Mouse (Mus musculus) limb, embryonic 12.5 days (tissue): ENCODE data around the gene Bdkrb1. TPM values are rescaled to one million over a fixed set of nuclear protein-coding genes. Genes with fewer than 3 reads are reported as not detected.

ENCODE experiments used
- ATAC-seq: fragments of 200-750 bp; cut with Nextera tagmentation; 2 replicates; pipeline ENCODE4 v1.8.0; 2017; ENCODE audit warnings: low read depth, moderate TSS enrichment; ENCODE audit not compliant: insufficient number of reproducible peaks, insufficient read depth, low FRiP score, low TSS enrichment
- H3K27ac ChIP-seq: fragments of 300-500 bp; sonication (generic); 2 replicates; pipeline ENCODE4 v1.5.1; 2016; ENCODE audit warnings: mild to moderate bottlenecking, moderate library complexity
- H3K27me3 ChIP-seq: fragments of 300-500 bp; sonication (generic); 2 replicates; pipeline ENCODE4 v1.6.1; 2016; ENCODE audit warnings: mild to moderate bottlenecking, moderate library complexity
- H3K36me3 ChIP-seq: fragments of 300-500 bp; sonication (generic); 2 replicates; pipeline ENCODE4 v1.6.1; 2016; ENCODE audit warnings: mild to moderate bottlenecking, moderate library complexity
- H3K4me1 ChIP-seq: fragments of 300-500 bp; sonication (generic); replicated peaks from 2 replicates; pipeline ENCODE4 v1.6.1; 2016
- H3K4me2 ChIP-seq: fragments of 300-500 bp; sonication (generic); 2 replicates; pipeline ENCODE4 v1.6.1; 2016; ENCODE audit warnings: mild to moderate bottlenecking, moderate library complexity
- H3K4me3 ChIP-seq: fragments of 300-500 bp; sonication (generic); replicated peaks from 2 replicates; pipeline ENCODE4 v1.5.1; 2016; ENCODE audit warnings: mild to moderate bottlenecking
- H3K9ac ChIP-seq: fragments of 300-500 bp; sonication (generic); replicated peaks from 2 replicates; pipeline ENCODE4 v1.6.1; 2016; ENCODE audit warnings: mild to moderate bottlenecking, moderate library complexity
- H3K9me3 ChIP-seq: fragments of 300-500 bp; sonication (generic); 2 replicates; pipeline ENCODE4 v1.6.1; 2016; ENCODE audit warnings: mild to moderate bottlenecking, moderate library complexity
- WGBS: fragments of 180-500 bp; shearing (Covaris S2); methylation state at CpG from one replicate; pipeline ENCODE4 v1.1.7; 2016; 5-methylcytosine and 5-hydroxymethylcytosine counted together
- polyA plus RNA-seq: library from polyadenylated mRNA; unstranded; fragments of >200 nt; fragmentation: Nextera tagmentation; extraction: Ambion mirVana; gene quantifications from 2 replicates; pipeline ENCODE4 v1.2.1, GENCODE M21; 2016

The Bdkrb1 gene
- polyA plus RNA-seq, 1 experiment from 2014 or later = not detected

DNA sequence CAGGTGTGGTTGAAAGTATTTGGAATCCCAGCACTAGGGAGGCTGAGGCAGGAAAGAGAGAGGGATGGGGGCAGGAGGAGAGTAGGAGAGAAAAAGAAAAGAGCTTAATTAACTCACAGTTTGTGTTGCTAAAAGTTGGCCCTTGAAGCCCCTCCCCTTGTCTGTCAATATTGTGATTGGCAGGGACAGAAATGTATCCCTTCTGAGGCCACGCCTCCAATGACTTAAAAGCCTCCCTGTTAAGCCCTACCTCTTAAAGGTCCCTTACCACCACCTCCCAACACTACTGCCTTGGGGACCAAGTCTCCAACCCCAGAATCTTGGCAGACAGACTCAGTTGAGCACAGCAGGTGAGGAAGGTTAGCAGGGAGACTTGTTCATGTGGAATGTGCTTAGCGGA, 30.3 kb upstream of the Bdkrb1 start:
- WGBS = 60% methylated on average over 2 of the region's 2 CpGs

DNA sequence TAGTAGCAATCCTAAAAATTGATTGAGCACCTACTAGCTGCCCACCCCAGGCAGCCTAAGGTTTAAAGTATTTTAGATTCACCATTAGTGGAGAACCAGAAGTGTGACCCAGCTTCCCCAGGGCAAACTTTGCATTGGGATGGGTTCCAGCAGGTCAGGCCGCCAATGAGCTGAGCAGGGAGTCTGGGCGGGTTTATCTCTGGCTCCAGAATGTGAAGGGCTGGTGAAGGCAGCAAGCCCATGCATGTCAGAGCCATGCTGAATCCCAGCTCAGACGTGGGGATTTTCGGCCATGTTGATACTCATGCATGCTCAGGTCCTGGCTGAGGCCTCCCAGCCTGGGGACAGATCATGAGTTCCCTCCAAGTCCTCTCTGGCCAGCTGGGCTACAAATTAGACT, 28.5 kb upstream of the Bdkrb1 start:
- 82% methylated on average over 4 of the region's 4 CpGs for WGBS
- no peak for ATAC-seq
- H3K9ac ChIP-seq = no peak overlapping the region

More for the DNA sequence above, 30.3 kb upstream of the Bdkrb1 start:
- ATAC-seq = no peak
- Histone ChIP-seq H3K4me2 (no peak overlapping the region), H3K27ac (no peak overlapping the region), H3K4me1 (no peaks in the 10 kb centered on the region), H3K9me3 (no peaks in the 10 kb centered on the region), H3K4me3 (no peak overlapping the region), H3K27me3 (no peaks in the 10 kb centered on the region), H3K9ac (no peak overlapping the region), H3K36me3 (no peaks in the 10 kb centered on the region)

DNA sequence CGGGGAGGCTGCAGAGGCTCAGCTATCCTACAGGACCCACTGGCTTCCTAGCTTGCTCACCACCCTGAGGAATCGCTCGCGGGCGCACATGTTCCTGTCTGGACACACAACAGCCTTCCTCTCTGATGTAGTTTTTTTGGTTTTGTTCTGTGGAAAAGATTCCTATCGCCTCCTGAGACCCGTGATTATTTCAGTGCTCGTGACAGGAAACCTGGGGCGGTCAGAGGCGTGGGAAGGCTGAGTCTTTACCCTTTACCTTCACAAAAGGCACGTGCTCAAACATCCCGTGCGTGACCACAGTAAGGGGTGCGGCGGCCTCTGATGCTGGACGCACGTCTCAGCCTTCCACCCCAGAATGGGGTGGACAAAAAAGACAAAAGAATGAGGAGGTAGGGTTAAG, 22.4 kb upstream of the Bdkrb1 start:
- 85% methylated on average over 17 of the region's 17 CpGs for WGBS
- Histone ChIP-seq H3K27ac (no peak overlapping the region), H3K9ac (no peak overlapping the region), H3K4me2 (no peak overlapping the region), H3K4me3 (no peak overlapping the region), H3K9me3 (no peaks in the 10 kb centered on the region), H3K4me1 (peaks cover 19% of the 10 kb centered on the region), H3K36me3 (no peaks in the 10 kb centered on the region), H3K27me3 (no peaks in the 10 kb centered on the region; the same call in 1 of the 2 replicates)
- no peak for ATAC-seq

More for the DNA sequence above, 28.5 kb upstream of the Bdkrb1 start:
- no peak overlapping the region for H3K4me2 ChIP-seq
- H3K27ac ChIP-seq = no peak overlapping the region
- H3K4me1 ChIP-seq = no peaks in the 10 kb centered on the region
- H3K27me3 ChIP-seq = no peaks in the 10 kb centered on the region
- no peaks in the 10 kb centered on the region for H3K36me3 ChIP-seq
- no peaks in the 10 kb centered on the region for H3K9me3 ChIP-seq
- H3K4me3 ChIP-seq = no peak overlapping the region

DNA sequence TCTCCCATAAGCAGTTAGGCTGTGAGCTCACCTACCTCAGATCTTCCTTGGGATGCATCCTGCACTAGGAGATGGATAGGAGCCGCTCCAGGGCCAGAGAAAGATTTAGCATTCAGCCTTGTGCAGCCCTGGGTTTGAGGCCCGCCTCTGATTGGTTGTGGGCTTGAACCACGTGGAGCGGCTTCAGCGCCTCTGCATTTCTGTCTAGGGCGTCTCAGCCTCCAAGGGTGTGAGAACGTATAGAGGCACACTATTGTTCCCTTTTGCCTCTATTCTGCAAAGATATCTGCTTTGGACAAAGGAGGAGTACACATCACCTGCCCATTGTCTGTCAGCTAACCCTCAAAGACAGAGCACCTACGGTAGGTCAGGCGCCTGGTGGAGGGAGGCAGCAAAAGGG, 20.4 kb upstream of the Bdkrb1 start:
- no peaks in the 10 kb centered on the region for H3K9me3 ChIP-seq
- ATAC-seq = no peak
- peaks cover 7% of the 10 kb centered on the region; the same call in 1 of the 2 replicates for H3K27me3 ChIP-seq
- H3K4me1 ChIP-seq = peaks cover 19% of the 10 kb centered on the region
- no peak overlapping the region for H3K4me2 ChIP-seq
- no peaks in the 10 kb centered on the region for H3K36me3 ChIP-seq
- H3K27ac ChIP-seq = no peak overlapping the region
- no peak overlapping the region for H3K9ac ChIP-seq
- no peak overlapping the region for H3K4me3 ChIP-seq
- WGBS = 63% methylated on average over 9 of the region's 9 CpGs

DNA sequence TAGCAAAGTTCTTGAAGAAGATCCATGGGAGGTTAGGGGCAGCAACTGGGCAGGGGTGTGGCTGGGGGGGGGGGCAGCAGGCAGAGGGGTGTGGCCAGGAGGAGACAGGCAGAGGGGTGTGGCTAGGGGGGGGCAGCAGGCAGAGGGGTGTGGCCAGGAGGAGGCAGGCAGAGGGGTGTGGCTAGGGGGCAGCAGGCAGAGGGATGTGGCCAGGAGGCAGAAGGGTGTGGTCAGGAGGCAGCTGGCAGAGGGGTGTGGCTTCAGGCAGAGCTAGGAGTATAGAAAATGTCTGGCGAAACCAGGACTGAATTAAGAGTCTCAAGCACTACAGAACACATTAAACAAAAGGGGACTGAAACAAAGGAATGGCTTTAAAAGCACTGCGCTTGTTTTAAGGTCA, 19.4 kb upstream of the Bdkrb1 start:
- Histone ChIP-seq H3K4me2 (no peak overlapping the region), H3K4me1 (peaks cover 19% of the 10 kb centered on the region), H3K9ac (no peak overlapping the region), H3K27ac (no peak overlapping the region), H3K36me3 (no peaks in the 10 kb centered on the region), H3K9me3 (no peaks in the 10 kb centered on the region), H3K27me3 (peaks cover 7% of the 10 kb centered on the region; the same call in 1 of the 2 replicates), H3K4me3 (no peak overlapping the region)
- 21% methylated on average over 2 of the region's 2 CpGs for WGBS
- no peak for ATAC-seq

DNA sequence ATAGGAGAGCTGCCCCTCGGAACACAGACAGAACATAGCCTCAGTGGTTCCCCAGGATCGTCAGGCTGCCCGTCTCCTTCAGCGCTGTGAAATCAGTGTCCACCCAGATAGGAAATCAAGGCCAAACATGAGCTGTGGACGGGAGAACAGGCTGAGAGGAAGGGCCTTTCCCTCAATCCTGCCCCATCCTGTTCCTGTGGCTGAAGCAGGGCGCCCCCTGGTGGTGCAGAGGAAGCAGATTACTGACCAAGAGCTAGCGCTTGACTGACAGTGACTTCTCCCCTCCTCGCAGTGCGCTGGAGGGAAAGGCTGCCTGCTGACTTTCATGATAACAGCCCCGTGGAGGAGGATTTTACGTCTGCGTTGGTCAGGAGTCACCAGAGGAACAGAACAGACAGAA, 18.0 kb upstream of the Bdkrb1 start:
- Histone ChIP-seq H3K36me3 (no peaks in the 10 kb centered on the region), H3K9me3 (no peaks in the 10 kb centered on the region), H3K4me3 (no peak overlapping the region), H3K27me3 (peaks cover 7% of the 10 kb centered on the region; the same call in 1 of the 2 replicates), H3K4me1 (peaks cover 19% of the 10 kb centered on the region), H3K27ac (no peak overlapping the region), H3K4me2 (no peak overlapping the region), H3K9ac (0 out of 2 replicates have a peak overlapping the region, but pooled peaks have one; percentile 1)
- no peak for ATAC-seq
- WGBS = 21% methylated on average over 12 of the region's 12 CpGs

DNA sequence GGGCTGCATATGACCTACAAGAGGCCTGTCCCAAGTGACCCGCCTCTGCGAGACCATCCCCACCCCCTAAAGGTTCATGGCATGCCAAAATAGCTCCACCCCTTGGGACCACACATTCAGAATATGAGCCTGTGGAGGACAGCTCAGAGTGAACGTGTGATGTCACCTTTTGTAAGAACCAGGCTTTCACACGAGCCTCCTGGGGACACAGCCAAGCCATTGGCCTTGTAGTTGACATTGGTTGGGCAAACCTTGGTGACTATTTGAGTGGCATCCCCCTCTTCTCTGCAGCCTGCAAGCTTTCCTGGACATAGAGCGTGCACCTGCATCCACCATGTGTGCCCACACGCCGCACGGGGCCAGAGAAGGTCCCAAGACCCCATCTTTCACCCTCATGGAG, 15.4 kb upstream of the Bdkrb1 start:
- 84% methylated on average over 8 of the region's 8 CpGs for WGBS
- peaks cover 7% of the 10 kb centered on the region; the same call in 1 of the 2 replicates for H3K27me3 ChIP-seq
- H3K36me3 ChIP-seq = no peaks in the 10 kb centered on the region
- no peak overlapping the region for H3K27ac ChIP-seq
- H3K9me3 ChIP-seq = no peaks in the 10 kb centered on the region
- H3K4me2 ChIP-seq = no peak overlapping the region
- no peak overlapping the region for H3K4me3 ChIP-seq
- no peak for ATAC-seq
- peaks cover 11% of the 10 kb centered on the region for H3K4me1 ChIP-seq
- no peak overlapping the region for H3K9ac ChIP-seq

DNA sequence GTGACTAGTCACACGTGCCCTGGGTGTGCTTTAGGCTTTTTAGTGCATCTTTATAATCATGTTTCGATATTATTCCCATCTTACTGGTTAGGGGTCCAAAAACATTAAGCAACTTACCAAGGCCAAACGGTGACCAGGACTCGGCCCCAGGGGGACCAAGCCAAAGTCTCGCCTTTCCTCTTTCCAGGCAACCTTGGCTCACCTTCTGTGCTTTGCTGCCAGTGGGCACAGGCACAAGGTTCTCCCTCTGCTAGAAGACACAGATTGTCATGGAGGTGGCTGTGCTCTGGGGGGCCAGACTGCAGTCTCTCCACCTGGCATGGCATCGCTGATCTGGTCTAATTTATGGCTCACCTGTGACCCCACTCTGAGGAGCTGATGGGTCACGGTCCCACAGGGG, 12.1 kb upstream of the Bdkrb1 start:
- no peak overlapping the region for H3K4me3 ChIP-seq
- ATAC-seq = no peak
- H3K4me2 ChIP-seq = no peak overlapping the region
- no peak overlapping the region for H3K9ac ChIP-seq
- H3K4me1 ChIP-seq = no peaks in the 10 kb centered on the region
- no peaks in the 10 kb centered on the region for H3K9me3 ChIP-seq
- H3K27me3 ChIP-seq = peaks cover 7% of the 10 kb centered on the region; the same call in 1 of the 2 replicates
- 71% methylated on average over 7 of the region's 7 CpGs for WGBS
- no peak overlapping the region for H3K27ac ChIP-seq
- no peaks in the 10 kb centered on the region for H3K36me3 ChIP-seq

DNA sequence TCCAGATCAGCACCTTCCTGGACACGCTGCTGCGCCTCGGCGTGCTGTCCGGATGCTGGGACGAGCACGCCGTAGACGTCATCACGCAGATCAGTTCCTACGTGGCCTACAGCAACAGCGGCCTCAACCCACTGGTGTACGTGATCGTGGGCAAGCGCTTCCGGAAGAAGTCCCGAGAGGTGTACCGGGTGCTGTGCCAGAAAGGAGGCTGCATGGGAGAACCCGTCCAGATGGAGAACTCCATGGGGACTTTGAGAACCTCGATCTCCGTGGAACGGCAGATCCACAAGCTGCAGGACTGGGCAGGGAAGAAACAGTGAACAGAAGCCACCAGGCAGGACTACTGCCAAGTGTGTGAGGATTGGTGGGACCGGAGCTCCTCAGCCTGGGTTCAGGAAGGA, 10.5 kb upstream of the Bdkrb1 start:
- no peaks in the 10 kb centered on the region for H3K4me1 ChIP-seq
- no peaks in the 10 kb centered on the region for H3K27me3 ChIP-seq
- H3K27ac ChIP-seq = no peak overlapping the region
- 95% methylated on average over 23 of the region's 23 CpGs for WGBS
- H3K4me2 ChIP-seq = no peak overlapping the region
- H3K9ac ChIP-seq = no peak overlapping the region
- no peaks in the 10 kb centered on the region for H3K36me3 ChIP-seq
- H3K4me3 ChIP-seq = no peak overlapping the region
- no peaks in the 10 kb centered on the region for H3K9me3 ChIP-seq
- no peak for ATAC-seq

DNA sequence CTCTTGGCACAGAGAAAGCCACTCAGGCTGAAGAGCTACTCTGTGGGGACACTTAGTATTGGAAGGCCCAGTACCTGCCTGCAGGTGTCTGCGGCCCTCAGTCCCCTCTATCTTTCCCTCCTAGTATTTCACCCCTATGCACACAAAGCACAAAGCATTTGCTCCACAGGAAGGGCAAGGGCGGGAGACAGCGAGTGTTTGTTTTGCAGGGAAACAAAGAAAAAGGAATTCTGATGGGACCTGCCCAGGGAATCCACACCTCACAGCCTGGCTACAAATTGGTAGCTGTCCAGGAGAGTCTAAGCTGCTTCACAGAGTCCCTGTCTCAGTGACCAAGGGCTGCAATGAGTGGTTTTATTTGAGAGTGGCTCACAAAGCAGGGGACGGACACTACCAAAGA, 9.4 kb upstream of the Bdkrb1 start:
- Histone ChIP-seq H3K27me3 (no peaks in the 10 kb centered on the region), H3K36me3 (no peaks in the 10 kb centered on the region), H3K9ac (no peak overlapping the region), H3K27ac (no peak overlapping the region), H3K4me1 (no peaks in the 10 kb centered on the region), H3K4me2 (no peak overlapping the region), H3K9me3 (no peaks in the 10 kb centered on the region), H3K4me3 (no peak overlapping the region)
- 75% methylated on average over 4 of the region's 4 CpGs for WGBS
- ATAC-seq = no peak

DNA sequence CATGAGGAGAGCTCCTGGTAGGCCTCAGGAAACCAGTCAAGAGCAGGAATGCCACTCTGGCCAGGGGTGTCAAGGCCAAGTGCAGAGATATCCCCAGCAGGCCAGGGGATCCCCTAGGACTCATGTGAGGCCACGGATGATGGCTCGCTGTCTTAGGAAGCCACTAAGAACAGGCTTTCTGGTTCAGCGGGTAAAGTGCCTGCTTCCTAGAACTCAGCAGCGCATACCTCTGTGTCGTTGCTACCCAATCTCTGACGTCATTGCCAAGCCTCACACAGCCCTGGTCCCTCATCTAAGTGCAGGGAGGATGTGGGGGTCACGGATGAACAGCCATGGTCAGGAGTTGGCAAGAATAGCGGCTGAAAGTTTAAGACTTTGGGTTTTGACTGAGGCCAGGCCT, 5.8 kb upstream of the Bdkrb1 start:
- ATAC-seq = no peak
- no peak overlapping the region for H3K27ac ChIP-seq
- H3K36me3 ChIP-seq = no peaks in the 10 kb centered on the region
- no peaks in the 10 kb centered on the region for H3K27me3 ChIP-seq
- 88% methylated on average over 8 of the region's 8 CpGs for WGBS
- H3K4me1 ChIP-seq = peaks cover 5% of the 10 kb centered on the region; the same call in 1 of the 2 replicates
- H3K4me3 ChIP-seq = no peak overlapping the region
- H3K9me3 ChIP-seq = no peaks in the 10 kb centered on the region
- no peak overlapping the region for H3K9ac ChIP-seq
- no peak overlapping the region for H3K4me2 ChIP-seq

DNA sequence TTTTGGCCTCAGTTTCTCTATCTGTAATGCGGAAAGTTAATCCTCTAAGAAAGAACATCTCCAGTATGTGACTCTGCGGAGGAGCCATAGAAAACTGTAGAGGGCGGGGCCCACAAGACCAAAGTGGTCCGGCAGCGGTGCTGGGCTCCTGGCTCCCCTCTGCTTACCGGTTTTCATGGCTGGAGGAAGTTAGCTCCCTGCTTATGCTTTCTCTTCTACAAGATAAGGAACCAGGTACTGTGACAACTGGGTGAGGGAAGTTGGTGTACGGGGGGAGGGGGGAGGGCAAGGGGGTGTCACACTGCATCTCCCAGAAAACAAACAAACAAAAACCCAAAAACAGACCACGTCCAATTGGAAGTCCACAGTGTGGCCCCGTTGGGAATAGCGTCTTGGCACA, 4.4 kb upstream of the Bdkrb1 start:
- Histone ChIP-seq H3K9ac (no peak overlapping the region), H3K4me3 (no peak overlapping the region), H3K27ac (no peak overlapping the region), H3K4me1 (peaks cover 5% of the 10 kb centered on the region; the same call in 1 of the 2 replicates), H3K4me2 (no peak overlapping the region), H3K36me3 (no peaks in the 10 kb centered on the region), H3K27me3 (no peaks in the 10 kb centered on the region), H3K9me3 (no peaks in the 10 kb centered on the region)
- WGBS = 86% methylated on average over 10 of the region's 10 CpGs
- no peak for ATAC-seq
